Mouse (Mus musculus) bone marrow macrophage, adult 2 months (primary cell): ENCODE measurements around the gene Myo1c. TPM values are rescaled to one million over a fixed set of nuclear protein-coding genes. Genes with fewer than 3 reads are reported as not detected.

Experiments used
- H3K27ac ChIP-seq: 2 replicates; pipeline ENCODE4 v1.5.1; 2012; ENCODE audit warnings: low read depth, low read length; ENCODE audit not compliant: insufficient read depth
- H3K4me1 ChIP-seq: 2 replicates; pipeline ENCODE4 v1.6.1; 2012; ENCODE audit warnings: low read length; ENCODE audit not compliant: control insufficient read depth, insufficient read depth
- H3K4me3 ChIP-seq: 2 replicates; pipeline ENCODE4 v1.5.1; 2012; ENCODE audit warnings: mild to moderate bottlenecking, low read length, moderate library complexity; ENCODE audit not compliant: insufficient read depth
- CTCF ChIP-seq: IDR thresholded peaks from 2 replicates; pipeline ENCODE4 v1.5.1; 2012; ENCODE audit warnings: low read depth, mild to moderate bottlenecking, low read length, moderate library complexity
- POLR2A ChIP-seq: IDR thresholded peaks from 2 replicates; pipeline ENCODE4 v1.6.1; 2012; ENCODE audit warnings: mild to moderate bottlenecking, low read depth, low read length, borderline replicate concordance
- polyA plus RNA-seq: library from polyadenylated mRNA; stranded (reverse); fragments of >200 nt; gene quantifications from 2 replicates; pipeline ENCODE4 v1.2.4, GENCODE M21; 2012; ENCODE audit not compliant: missing spikeins, insufficient read depth, insufficient read length

Myo1c gene
- polyA plus RNA-seq, 1 experiment, result 90.4 TPM

DNA sequence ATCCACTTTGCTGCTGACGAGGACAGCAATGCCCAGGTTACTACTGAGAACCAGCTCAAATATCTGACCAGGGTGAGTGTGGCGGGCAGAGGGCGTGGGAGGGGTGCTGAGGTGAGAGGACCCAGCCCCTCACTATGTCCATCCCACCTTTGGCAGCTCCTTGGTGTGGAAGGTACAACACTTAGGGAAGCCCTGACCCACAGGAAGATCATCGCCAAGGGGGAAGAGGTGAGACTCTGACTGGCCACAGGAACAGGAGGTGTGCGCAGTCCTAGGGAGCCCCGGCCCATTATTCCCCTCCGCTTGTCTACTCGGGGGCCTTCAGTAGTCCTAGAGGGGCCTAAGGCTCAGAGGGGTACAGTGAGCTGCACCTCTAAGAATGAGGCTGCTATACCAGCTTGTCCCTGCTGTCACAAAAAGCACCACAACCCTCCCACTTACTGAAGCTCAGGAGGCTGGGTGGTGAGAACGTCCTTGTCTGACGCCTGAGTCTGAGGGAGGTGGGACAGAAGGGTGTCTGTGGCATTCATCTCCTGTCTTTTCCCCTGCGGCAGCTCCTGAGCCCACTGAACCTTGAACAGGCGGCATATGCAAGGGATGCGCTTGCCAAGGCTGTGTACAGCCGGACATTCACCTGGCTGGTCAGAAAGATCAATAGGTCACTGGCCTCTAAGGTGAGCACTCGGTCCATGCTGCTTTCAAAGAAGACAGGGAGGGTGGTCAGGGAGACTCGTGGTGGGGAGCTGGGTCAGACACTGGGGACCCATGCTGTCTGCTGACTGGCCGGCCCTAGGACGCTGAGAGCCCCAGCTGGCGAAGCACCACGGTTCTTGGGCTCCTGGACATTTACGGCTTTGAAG, 10.9 kb downstream of the Myo1c start:
- Histone ChIP-seq H3K4me3 (no peak overlapping the region), H3K4me1 (peaks cover 20% of the 10 kb centered on the region), H3K27ac (no peak overlapping the region)
- TF ChIP-seq CTCF, result no peak
- TF ChIP-seq POLR2A, result no peak

DNA sequence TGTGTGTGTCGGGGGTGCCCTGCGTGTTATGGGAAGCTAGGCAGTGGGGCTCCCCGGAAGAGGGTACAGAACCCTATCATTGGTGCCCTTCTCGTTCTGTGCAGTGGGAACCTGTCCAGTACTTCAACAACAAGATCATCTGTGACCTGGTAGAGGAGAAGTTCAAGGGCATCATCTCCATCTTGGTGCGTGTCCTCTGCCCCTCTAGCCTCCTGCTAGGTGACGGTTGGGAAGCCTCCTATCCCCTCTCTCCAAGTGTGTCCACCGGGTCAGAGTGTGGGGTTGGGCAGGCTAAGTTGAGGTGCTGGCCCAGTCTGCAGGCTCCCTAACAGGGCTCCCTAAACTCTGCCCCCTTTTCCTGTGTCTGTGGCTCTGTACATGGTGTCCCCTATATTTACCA, 11.8 kb downstream of the Myo1c start:
- peaks cover 20% of the 10 kb centered on the region for H3K4me1 ChIP-seq
- no peak overlapping the region for H3K4me3 ChIP-seq
- H3K27ac ChIP-seq, result no peak overlapping the region
- TF ChIP-seq CTCF, result no peak
- no peak for TF ChIP-seq POLR2A

- peaks cover 12% of the 10 kb centered on the region for H3K4me1 ChIP-seq
- H3K4me3 ChIP-seq, result no peak overlapping the region
- TF ChIP-seq POLR2A (no peak), CTCF (no peak)
- H3K27ac ChIP-seq, result no peak overlapping the region
These were observed 16.0 kb downstream of the Myo1c start for GRCm38 (mm10) chr11:75666296-75666695.

DNA sequence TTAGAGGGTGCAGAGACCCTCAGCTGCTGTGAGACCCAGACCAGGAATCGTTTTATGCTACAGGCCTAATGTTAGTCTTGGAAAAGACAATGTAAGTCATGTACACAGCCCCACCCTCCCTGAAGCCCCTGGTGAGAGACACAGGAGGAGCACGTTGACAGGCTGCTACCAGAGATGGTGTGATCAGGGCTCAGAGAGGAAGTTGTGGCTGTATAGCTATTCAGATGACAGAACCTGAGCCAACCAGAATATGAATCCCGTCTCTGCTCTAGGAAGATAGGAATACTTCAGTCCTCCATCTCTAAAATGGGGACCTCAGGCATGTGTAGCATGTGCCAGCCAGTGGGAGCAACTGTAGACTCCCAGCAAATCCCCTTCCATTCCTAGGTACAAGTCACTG, 18.3 kb downstream of the Myo1c start:
- TF ChIP-seq CTCF, result no peak
- TF ChIP-seq POLR2A, result no peak
- Histone ChIP-seq H3K27ac (no peak overlapping the region), H3K4me1 (peaks cover 12% of the 10 kb centered on the region), H3K4me3 (no peak overlapping the region)

DNA sequence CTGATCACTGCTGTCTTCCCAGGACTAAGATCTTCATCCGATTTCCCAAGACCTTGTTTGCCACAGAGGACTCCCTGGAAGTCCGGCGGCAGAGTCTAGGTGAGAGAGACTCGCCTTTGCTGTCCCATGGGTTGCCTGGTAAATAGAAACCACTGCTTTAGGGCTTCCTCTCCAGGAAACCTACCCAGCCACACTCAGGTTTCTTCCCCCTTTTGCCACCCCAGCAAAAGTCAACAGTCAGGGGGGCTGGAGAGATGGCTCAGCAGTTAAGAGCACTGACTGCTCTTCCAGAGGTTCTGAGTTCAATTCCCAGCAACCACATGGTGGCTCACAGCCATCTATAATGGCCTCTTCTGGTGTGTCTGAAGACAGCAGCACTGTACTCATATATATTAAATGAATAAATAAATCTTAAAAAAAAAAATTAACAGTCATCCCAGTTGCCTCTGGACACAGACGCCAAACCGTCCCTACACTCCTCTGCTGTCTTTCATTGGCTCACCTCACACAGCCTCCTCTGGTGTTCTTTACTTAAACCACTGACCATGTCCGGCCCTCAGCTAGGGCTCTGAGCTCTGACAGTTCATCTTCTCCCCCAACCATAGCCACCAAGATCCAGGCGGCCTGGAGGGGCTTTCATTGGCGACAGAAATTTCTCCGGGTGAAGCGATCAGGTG, 19.0 kb downstream of the Myo1c start:
- H3K4me1 ChIP-seq, result peaks cover 12% of the 10 kb centered on the region
- no peak overlapping the region for H3K4me3 ChIP-seq
- TF ChIP-seq CTCF (no peak), POLR2A (no peak)
- H3K27ac ChIP-seq, result no peak overlapping the region

- Histone ChIP-seq H3K4me3 (no peak overlapping the region), H3K27ac (no peak overlapping the region), H3K4me1 (peaks cover 12% of the 10 kb centered on the region)
- no peak for TF ChIP-seq CTCF
- no peak for TF ChIP-seq POLR2A
These were observed 19.5 kb downstream of the Myo1c start for GRCm38 (mm10) chr11:75669853-75670200.

DNA sequence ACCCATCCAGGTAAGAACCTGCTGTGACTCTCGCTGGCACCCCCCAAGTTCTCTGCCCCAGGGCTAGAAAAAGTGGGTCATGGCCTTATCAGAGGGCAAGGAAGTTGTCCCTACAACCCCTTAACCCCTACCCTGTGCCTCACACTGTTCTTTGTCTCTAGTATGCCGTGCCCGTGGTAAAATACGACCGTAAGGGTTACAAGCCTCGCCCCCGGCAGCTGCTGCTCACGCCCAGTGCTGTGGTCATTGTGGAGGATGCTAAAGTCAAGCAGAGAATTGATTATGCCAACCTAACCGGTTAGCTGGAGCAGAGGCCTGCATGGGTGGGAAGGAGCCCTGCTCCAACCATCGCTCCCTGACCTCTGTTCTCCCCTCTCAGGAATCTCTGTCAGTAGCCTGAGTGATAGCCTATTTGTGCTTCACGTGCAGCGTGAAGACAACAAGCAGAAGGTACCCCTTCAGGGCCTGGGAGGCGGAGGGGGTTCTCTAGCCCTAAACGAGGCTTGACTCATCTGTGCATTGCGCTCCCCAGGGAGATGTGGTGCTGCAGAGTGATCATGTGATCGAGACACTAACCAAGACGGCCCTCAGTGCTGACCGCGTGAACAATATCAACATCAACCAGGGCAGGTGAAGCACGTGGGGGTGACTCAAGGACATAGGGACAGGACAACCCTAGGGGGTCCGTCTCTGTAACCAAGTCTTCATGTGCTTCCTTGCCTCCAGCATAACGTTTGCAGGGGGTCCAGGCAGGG, 21.3 kb downstream of the Myo1c start:
- TF ChIP-seq CTCF (no peak), POLR2A (no peak)
- Histone ChIP-seq H3K4me1 (peaks cover 12% of the 10 kb centered on the region), H3K27ac (no peak overlapping the region), H3K4me3 (no peak overlapping the region)

GRCm38 (mm10) chr11:75673411-75673810, 23.1 kb downstream of the Myo1c start:
- H3K27ac ChIP-seq, result no peak overlapping the region
- no peak overlapping the region for H3K4me3 ChIP-seq
- peaks cover 25% of the 10 kb centered on the region for H3K4me1 ChIP-seq
- TF ChIP-seq POLR2A (no peak), CTCF (no peak)

GRCm38 (mm10) chr11:75674875-75675274, 24.6 kb downstream of the Myo1c start:
- H3K4me1 ChIP-seq, result peaks cover 18% of the 10 kb centered on the region
- TF ChIP-seq POLR2A (no peak), CTCF (no peak)
- H3K27ac ChIP-seq, result no peak overlapping the region
- no peak overlapping the region for H3K4me3 ChIP-seq
